Mouse (Mus musculus): ENCODE results near the gene Tgfbr3. TPM values are rescaled to one million over a fixed set of nuclear protein-coding genes. Genes with fewer than 3 reads are reported as not detected.
A peak's percentile ranks its signal among the peaks of the same experiment; 100 is the strongest.
"Not testable (repeated sequence)": the region's sequence is repeated elsewhere in the genome, so short reads cannot be mapped to it uniquely, and the experiment has no call there.

The Tgfbr3 gene
- total RNA-seq, 2 experiments from 2014 or later: 19.8 to 21.4 TPM

GRCm38 (mm10) chr5:107248732-107249131 lies 40.7 kb downstream of the Tgfbr3 start:
- DNase-seq (ENCODE audit: low spot score in 2 of 2): no peak
- TF ChIP-seq CTCF (conservative IDR thresholded peaks at IDR 0.05): no peak

GRCm38 (mm10) chr5:107248302-107248701 lies 41.1 kb downstream of the Tgfbr3 start:
- H3K4me3 ChIP-seq; H3K27ac ChIP-seq; DNase-seq (ENCODE audit: low spot score in 2 of 2): not testable (repeated sequence)

More at GRCm38 (mm10) chr5:107248732-107249131, 40.7 kb downstream of the Tgfbr3 start:
- Histone ChIP-seq H3K4me3 (no peak overlapping the region), H3K27ac (no peak overlapping the region)

GRCm38 (mm10) chr5:107247786-107248185 lies 41.6 kb downstream of the Tgfbr3 start:
- H3K27ac ChIP-seq: no peak overlapping the region
- H3K4me3 ChIP-seq: no peak overlapping the region
- no peak for DNase-seq (ENCODE audit: low spot score in 2 of 2)
- no peak for TF ChIP-seq CTCF (conservative IDR thresholded peaks at IDR 0.05)

- no peak for TF ChIP-seq CTCF (conservative IDR thresholded peaks at IDR 0.05)
- DNase-seq (ENCODE audit: low spot score in 2 of 2): no peak
- no peak overlapping the region for H3K4me3 ChIP-seq
- H3K27ac ChIP-seq: no peak overlapping the region
Observed at GRCm38 (mm10) chr5:107243445-107243844, 46.0 kb downstream of the Tgfbr3 start.

GRCm38 (mm10) chr5:107242993-107243392 lies 46.4 kb downstream of the Tgfbr3 start:
- Histone ChIP-seq H3K27ac (no peak overlapping the region), H3K4me3 (no peak overlapping the region)
- no peak for DNase-seq (ENCODE audit: low spot score in 2 of 2)
- no peak for TF ChIP-seq CTCF (conservative IDR thresholded peaks at IDR 0.05)

- no peak overlapping the region for H3K4me3 ChIP-seq
- H3K27ac ChIP-seq: no peak overlapping the region
- TF ChIP-seq CTCF (conservative IDR thresholded peaks at IDR 0.05): no peak
- DNase-seq (ENCODE audit: low spot score in 2 of 2): no peak
Observed at GRCm38 (mm10) chr5:107240276-107240675, 49.2 kb downstream of the Tgfbr3 start.

- DNase-seq (ENCODE audit: low spot score in 2 of 2): no peak
- TF ChIP-seq CTCF (conservative IDR thresholded peaks at IDR 0.05): no peak
- no peak overlapping the region for H3K4me3 ChIP-seq
- H3K27ac ChIP-seq: no peak overlapping the region
Observed at GRCm38 (mm10) chr5:107237971-107238426, 51.4 kb downstream of the Tgfbr3 start.

GRCm38 (mm10) chr5:107236975-107237374 lies 52.5 kb downstream of the Tgfbr3 start:
- no peak for TF ChIP-seq CTCF (conservative IDR thresholded peaks at IDR 0.05)
- H3K27ac ChIP-seq: no peak overlapping the region
- H3K4me3 ChIP-seq: no peak overlapping the region
- no peak for DNase-seq (ENCODE audit: low spot score in 2 of 2)

- H3K4me3 ChIP-seq: no peak overlapping the region
- DNase-seq (ENCODE audit: low spot score in 2 of 2): no peak
- TF ChIP-seq CTCF (conservative IDR thresholded peaks at IDR 0.05): no peak
- no peak overlapping the region for H3K27ac ChIP-seq
Observed at GRCm38 (mm10) chr5:107236039-107236438, 53.4 kb downstream of the Tgfbr3 start.

GRCm38 (mm10) chr5:107233366-107234354 lies 55.8 kb downstream of the Tgfbr3 start:
- H3K27ac ChIP-seq: no peak overlapping the region
- TF ChIP-seq CTCF (conservative IDR thresholded peaks at IDR 0.05): no peak
- no peak overlapping the region for H3K4me3 ChIP-seq
- DNase-seq (ENCODE audit: low spot score in 2 of 2): no peak

GRCm38 (mm10) chr5:107230189-107230588 lies 59.2 kb downstream of the Tgfbr3 start:
- no peak for DNase-seq (ENCODE audit: low spot score in 2 of 2)
- Histone ChIP-seq H3K4me3 (no peak overlapping the region), H3K27ac (no peak overlapping the region)
- no peak for TF ChIP-seq CTCF (conservative IDR thresholded peaks at IDR 0.05)

GRCm38 (mm10) chr5:107229037-107229436 lies 60.4 kb downstream of the Tgfbr3 start:
- Histone ChIP-seq H3K4me3 (no peak overlapping the region), H3K27ac (no peak overlapping the region)
- TF ChIP-seq CTCF (conservative IDR thresholded peaks at IDR 0.05): no peak
- DNase-seq (ENCODE audit: low spot score in 2 of 2): no peak

- peak; percentile 56 for TF ChIP-seq CTCF (conservative IDR thresholded peaks at IDR 0.05)
- H3K4me3 ChIP-seq: no peak overlapping the region
- no peak for DNase-seq (ENCODE audit: low spot score in 2 of 2)
- H3K27ac ChIP-seq: no peak overlapping the region
Observed at GRCm38 (mm10) chr5:107227580-107227979, 61.8 kb downstream of the Tgfbr3 start.
